Mouse (Mus musculus) liver, postnatal 0 days (tissue): ENCODE measurements around the gene Polr2i.

Experiments used
- CTCF ChIP-seq: sonication (generic); IDR thresholded peaks from 2 replicates; pipeline ENCODE4 v1.5.1; 2016; ENCODE audit warnings: antibody characterized with exemption, low read depth
- EP300 ChIP-seq: IDR thresholded peaks from 2 replicates; pipeline ENCODE4 v1.6.1; 2016; ENCODE audit warnings: antibody characterized with exemption, low read depth, mild to moderate bottlenecking

DNA sequence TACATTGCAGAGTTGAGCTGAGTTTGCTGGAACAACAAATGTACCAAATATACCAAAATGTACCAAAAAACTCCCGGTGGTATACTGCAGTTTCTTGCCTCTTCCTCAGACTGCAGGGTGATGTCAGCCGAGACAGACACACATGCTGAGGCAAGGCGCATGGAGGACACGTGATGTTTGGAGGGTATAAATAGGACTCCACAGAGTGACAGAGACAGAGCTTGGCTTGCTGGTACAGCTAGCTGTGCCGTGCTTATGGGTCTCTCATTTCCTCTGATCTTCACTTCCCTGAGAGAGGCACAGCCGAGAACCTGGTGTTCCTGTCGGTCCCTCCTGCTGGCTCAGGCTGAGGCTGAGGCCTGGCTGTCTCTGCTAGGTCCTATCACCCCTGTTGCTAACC is 51.0 kb downstream of the Polr2i start:
- no peak for TF ChIP-seq EP300
- TF ChIP-seq CTCF = no peak
